ENCODE assay signal across 12 mouse cellular contexts in genomic region chr2:60018875-60019501, GRCm38 (mm10).
DNase-seq lines count a peak whose midpoint lies in the region; ATAC-seq lines count a peak whose summit lies in the region.
"Had no signal": no experiment of that assay in that cellular context is flagged by ENCODE, and none has a peak within 500 bp of the region (broad histone marks: within the 10 kb centered on the region; RNA-seq: fewer than 3 reads in every experiment).

No protein-coding gene starts in this region.

- no peak overlapping the region for H3K4me3 ChIP-seq in liver, embryonic 12.5 days
- H3K4me3 ChIP-seq: neural tube, embryonic 15.5 days had no signal

- peak; percentile 99 for DNase-seq in 416B (ENCODE audit: low read depth)
- no peak for DNase-seq in retina, postnatal 1 day
- no peak for DNase-seq in right cerebral cortex, postnatal 10 days (ENCODE audit: low spot score in 2 of 2)
- DNase-seq in layer of hippocampus, postnatal 14 days (ENCODE audit: low spot score in 2 of 2), result no peak
- DNase-seq: cerebellum, adult 9-10 months; kidney, postnatal 10 days; lung, embryonic 14.5 days had no signal

- no peaks in the 10 kb centered on the region for H3K27me3 ChIP-seq in liver, embryonic 12.5 days (replicated peaks)
- H3K27me3 ChIP-seq: neural tube, embryonic 15.5 days had no signal

- no peaks in the 10 kb centered on the region for H3K36me3 ChIP-seq in liver, embryonic 12.5 days
- H3K36me3 ChIP-seq: neural tube, embryonic 15.5 days had no signal

- H3K4me2 ChIP-seq in liver, embryonic 12.5 days, result no peak overlapping the region
- H3K4me2 ChIP-seq: heart, embryonic 11.5 days; lung, embryonic 14.5 days; neural tube, embryonic 15.5 days had no signal

- H3K9ac ChIP-seq in liver, embryonic 12.5 days, result no peak overlapping the region
- H3K9ac ChIP-seq: lung, embryonic 14.5 days; neural tube, embryonic 15.5 days had no signal

- H3K9me3 ChIP-seq in liver, embryonic 12.5 days (replicated peaks), result no peaks in the 10 kb centered on the region
- H3K9me3 ChIP-seq: neural tube, embryonic 15.5 days had no signal

- H3K4me1 ChIP-seq in liver, embryonic 12.5 days, result 0 out of 2 replicates have a peak, but pooled peaks cover 8% of the 10 kb centered on the region
- H3K4me1 ChIP-seq: neural tube, embryonic 15.5 days had no signal

- peak overlapping the region; percentile 45; the same call in 1 of the 2 replicates for H3K27ac ChIP-seq in liver, embryonic 12.5 days
- H3K27ac ChIP-seq: neural tube, embryonic 15.5 days had no signal

- peak; percentile 91 for ATAC-seq in CD4-positive, CD25-positive, alpha-beta regulatory T cell, adult 4 months
- 0 out of 2 replicates have a peak, but pooled peaks have one; percentile 35 for ATAC-seq in liver, embryonic 12.5 days
- peak; percentile 87 for ATAC-seq in neutrophil, adult 5-6 weeks (ENCODE audit: extremely low read depth, insufficient number of reproducible peaks, low FRiP score, poor library complexity, severe bottlenecking)

- WGBS in liver, embryonic 12.5 days (ENCODE audit: insufficient replicate concordance), result 29% methylated on average over 10 of the region's 10 CpGs

Comparison
In these comparisons a context has a peak if more than half of its experiments do, and no peak if none do; other contexts are left out.
1. ATAC-seq: peak in every context shown above with its lines; median percentile 91 in CD4-positive, CD25-positive, alpha-beta regulatory T cell, adult 4 months; 87 in neutrophil, adult 5-6 weeks; 35 in liver, embryonic 12.5 days.